Mouse (Mus musculus) retina, embryonic 14.5 days (tissue): ENCODE results near the gene Mmd.

ENCODE experiments used
- DNase-seq: peaks from one replicate; pipeline ENCODE4 v3.0.0-alpha.2; 2015; ENCODE audit warnings: low spot score

The Mmd gene

DNA sequence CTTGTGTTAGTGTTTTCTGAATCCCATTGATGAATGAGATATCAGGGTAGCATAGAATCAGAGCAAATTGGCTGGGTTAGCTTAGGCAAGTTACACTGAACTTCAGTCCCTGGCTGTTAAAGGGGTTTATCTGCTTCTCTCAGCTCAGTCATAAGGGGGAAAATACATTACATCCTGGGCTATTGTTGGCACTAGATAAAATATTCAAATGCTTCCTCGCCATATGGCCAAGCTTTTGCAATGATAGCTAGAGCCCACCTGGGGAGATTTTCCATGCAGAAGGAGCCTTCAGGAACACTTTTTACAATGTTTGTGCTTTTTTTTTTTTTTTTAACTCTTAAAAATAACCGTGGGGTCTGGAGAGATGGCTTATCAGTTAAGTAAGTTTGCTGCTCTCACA is 34.8 kb downstream of the Mmd start:
- no peak for DNase-seq

DNA sequence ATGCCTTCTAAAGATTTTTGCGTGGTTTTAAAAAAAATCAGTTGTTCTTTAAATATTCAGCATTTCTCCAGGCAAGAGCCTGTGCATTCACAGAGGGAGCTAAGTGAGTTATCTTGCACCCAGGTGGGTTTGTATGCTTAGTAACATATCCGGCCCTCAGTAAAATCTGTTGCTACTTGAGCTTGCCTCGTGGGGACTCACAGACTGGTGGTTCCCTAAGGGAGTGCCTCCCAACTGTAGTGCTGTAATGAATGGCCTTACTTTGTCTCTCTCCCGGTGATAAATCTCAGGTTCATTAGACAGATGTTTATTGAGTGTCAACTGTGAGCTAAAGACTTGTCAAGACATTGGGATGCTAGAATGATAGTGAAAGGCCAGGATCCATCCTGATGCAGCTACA is 35.4 kb downstream of the Mmd start:
- DNase-seq: no peak

DNA sequence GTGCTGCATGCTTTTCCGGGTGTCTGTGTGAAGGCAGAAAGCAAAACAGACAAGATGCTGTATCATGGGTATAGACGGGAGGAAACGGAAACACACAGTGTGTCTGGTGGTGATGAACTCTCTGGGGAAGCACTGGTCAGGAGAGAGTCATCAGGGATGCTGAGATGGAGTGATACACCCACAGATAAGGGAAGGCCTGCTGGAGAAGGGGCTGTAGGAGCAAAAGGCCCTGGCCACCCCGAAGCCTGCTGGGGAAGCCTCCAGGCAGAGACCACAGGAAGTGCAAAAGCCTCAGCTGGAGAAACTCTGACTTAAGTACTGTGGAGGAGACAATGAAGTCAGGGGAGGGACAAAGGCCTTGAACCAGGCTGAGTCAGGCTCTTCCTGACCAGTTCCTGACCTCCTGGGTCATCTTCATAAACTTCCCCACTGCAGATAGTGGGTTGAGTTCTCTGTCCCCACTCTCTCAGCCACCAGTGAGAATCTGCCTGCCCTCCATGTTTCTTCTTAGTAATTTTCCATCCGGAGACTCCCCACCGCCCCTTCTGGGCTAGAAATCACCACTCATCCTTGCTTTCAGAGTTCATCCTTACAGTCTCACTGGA is 37.4 kb downstream of the Mmd start:
- no peak for DNase-seq

DNA sequence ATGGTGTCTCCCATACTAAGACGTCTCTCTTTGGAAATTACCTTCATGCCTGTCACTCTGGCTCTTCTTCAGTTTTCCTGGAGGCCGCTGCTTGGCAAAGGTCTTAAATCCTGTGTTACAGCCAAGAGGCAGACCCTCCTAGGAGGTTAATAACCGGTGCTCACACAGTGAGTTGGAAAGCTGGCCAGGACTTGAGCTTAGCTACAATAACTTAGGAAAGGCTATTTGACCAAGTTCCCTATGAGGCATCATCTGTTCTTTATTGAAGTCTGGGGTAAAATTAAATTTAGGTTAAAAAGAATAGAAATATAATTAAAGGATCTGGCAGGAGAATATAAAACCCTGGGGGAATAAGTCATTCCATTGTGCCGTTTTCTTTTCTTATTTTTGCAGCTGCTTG is 41.9 kb downstream of the Mmd start:
- no peak for DNase-seq

DNA sequence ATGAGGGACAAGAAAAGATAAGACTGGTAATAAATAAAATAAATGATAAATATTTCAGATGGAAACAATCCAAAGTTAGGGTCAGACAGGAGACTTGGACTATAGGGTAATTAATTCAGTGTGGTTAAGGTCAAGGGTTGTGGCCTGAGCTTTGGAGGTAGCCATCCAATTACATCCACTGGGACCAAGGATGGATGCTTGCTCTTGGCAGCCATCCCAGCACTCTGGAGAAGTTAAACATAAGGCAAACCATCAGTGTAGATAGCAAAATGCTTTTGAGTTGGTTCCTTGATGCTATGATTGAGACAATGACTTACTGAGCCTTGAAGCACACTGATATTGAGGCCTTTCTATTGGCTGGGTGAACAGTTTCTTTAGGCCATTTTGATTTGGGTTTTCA is 43.5 kb downstream of the Mmd start:
- DNase-seq: no peak

DNA sequence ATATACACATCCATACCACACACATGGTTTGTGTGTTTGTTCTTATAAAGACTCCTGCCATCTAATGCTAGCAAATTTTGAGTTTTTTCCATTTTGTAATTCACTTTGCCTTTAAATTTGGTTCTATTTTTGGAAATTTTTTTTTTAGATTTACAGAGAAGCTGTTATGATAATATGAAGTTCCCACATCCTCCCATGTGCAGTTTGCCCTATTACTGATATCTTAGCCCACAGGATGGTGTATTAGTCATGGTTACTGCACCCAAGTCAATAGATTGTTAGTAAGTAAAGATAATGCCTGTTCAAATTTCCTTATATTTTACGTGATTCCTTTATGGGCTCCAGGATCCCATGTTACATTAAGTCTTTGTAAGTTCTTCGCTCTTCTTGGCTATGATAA is 45.4 kb downstream of the Mmd start:
- no peak for DNase-seq

DNA sequence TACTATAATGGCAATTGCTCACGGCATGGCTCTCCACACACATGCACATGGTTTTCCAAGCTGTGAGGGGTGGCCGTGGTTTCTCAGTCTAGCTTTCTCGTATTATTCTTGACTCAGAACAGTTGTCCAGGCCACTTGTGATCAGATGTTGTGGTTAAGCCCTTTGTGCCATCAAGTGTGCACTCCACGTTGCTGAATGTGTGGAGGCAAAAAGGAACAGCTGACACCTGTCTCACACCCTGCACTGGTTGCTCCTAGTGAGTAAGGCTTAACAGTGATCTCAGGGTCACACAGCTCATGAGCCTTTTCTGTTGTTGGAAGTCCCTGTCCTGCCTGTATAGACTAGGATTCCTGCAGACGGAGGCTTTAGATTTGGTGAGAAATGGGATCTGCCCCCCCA is 56.8 kb downstream of the Mmd start:
- DNase-seq: no peak

DNA sequence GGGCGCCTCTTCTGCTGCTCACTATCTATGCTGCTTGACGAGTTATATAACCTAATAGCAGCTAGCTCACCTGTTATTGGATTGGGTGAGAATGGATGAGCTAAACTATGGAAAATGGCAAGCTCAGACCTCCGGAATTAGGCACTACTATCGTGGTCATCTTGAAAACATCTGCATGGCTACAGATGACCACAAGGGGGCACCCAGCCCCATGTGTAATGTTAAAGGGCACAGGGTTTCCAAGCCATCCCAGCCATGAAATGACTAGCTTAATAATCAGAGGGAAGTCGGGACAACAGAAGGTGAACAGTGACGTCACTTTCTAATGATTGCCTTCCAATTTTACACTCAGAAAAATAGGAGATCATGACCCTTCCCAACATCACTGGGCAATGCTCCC is 57.7 kb downstream of the Mmd start:
- DNase-seq: peak; percentile 83

DNA sequence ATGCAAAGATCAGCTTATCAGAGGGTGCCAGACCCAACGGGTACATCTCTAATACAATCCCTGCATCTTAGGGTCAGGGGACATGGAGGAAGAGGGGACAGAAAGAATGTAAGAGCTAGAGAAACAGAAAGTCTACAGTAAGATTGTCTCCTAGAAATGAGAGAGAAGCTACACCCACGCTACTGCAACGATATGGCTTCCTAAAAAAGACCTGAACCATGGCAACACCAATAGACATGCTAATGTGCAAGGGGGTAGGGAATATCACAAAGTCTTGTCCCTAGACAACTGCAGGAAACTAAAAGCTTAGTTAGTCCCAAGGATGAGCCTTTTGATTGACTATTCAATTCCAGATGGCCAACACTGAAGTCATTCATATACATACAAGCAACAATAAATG is 65.3 kb downstream of the Mmd start:
- no peak for DNase-seq

DNA sequence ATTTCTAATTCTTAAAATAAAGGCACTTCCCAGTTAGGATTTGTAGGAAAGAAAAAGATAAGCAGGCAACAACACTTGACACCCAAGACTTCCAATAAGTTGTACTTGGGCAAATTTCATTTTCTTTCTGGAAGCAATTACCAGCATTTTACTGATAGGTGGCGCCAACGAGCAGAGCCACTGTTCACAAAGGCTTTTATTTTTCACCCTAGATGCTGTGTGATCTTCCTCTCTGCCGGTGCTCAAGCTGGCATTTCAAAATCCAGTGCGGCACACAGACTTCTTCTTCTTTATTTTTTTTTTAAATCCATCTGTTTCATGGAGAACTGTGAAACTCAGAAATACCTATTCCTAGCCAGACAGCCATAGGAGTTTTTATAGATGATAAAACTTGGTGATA is 68.2 kb downstream of the Mmd start:
- peak; percentile 83 for DNase-seq

DNA sequence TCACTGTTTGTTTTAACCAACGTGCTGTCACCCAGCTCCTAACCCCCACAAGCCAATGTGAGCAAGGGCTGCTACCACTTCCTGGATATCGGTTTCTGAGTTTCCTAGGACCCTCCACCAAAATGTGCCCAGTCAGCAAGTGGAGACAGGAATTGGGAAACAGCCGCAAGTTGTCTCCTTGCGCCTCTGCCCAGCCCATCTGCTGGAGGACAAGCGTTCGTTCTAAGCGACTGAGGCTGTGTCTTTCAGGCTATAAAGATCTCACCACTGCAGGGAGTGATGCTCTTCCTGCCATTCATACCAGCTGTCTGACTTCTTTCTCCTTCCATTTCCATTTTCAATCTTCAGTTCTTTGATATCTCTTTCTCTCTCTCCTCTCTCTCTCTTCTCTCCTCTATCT is 71.7 kb downstream of the Mmd start:
- DNase-seq: no peak

DNA sequence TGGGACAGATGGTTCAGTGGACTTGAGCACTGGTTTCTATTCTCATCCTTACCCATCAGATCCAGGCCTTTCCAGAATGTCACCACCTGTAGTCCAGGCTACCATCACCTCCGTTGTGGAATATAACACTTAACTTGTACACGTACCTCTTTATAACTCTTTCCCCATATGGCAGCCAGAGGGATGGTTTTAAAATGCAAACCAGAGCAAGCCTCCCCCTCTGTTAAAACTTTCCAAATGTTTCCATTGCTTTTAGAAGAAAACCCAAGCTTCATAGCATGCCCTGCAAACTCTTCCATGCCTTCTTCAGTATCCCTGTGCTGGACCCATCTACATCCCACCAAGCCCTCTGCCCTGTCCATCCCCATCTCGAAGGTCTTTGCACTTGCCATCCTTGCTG is 75.3 kb downstream of the Mmd start:
- DNase-seq: no peak

DNA sequence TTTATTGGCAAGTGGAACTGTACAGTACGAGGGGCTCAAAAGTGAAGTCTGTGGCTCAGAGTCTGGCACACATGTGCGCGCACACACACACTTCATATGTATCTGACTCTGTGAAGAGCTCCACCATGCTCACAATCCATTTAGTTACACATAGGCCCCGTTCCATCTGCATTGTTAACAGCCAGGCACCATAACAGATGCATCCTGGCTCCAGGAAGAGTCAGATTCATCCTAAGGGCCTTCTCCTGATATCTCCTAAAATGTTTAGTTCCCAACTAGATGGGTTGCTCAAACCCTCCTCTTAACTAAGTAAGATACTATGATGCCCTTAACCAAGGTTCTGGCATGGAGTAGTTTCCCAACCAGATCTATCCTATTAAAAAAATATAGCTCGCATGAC is 76.9 kb downstream of the Mmd start:
- DNase-seq: no peak

DNA sequence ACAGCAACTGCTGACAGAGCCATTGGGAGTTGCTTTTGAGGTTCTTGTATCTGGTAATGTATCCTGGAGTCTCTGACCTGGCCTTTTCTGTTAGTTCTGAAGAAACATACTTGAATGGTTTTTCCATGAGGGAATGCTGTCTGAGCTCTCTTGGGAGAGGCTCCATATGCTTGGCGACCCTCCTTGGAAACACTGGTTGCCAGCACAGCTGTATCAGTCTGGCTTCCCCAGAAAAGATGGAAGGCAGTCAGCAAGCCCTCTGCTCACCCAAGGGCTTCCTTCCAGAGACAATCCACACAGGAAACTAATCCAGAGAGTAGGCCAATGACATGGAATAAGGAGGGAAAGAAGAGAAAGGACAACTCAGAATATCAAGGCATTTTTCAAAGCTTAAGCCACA is 77.6 kb downstream of the Mmd start:
- DNase-seq: no peak
